Mouse (Mus musculus) forebrain, embryonic 14.5 days (tissue): Measurements from ENCODE around the gene Ubp1. TPM values are rescaled to one million over a fixed set of nuclear protein-coding genes. Genes with fewer than 3 reads are reported as not detected.

Experiments
- ATAC-seq: fragments of 200-750 bp; cut with Nextera tagmentation; 2 replicates; pipeline ENCODE4 v1.8.0; 2017; ENCODE audit warnings: mild to moderate bottlenecking, moderate library complexity
- DNase-seq: peaks from one replicate; pipeline ENCODE4 v3.0.0-alpha.2; 2015; ENCODE audit warnings: low spot score
- H3K27ac ChIP-seq: fragments of 300-500 bp; sonication (generic); 2 replicates; pipeline ENCODE4 v1.5.1; 2014; ENCODE audit warnings: low read depth, mild to moderate bottlenecking, control low read depth, low read length, moderate library complexity
- H3K27me3 ChIP-seq: fragments of 300-500 bp; sonication (generic); replicated peaks from 2 replicates; pipeline ENCODE4 v1.6.1; 2014; ENCODE audit warnings: low read length, control low read depth, mixed read lengths; ENCODE audit not compliant: control insufficient read depth, insufficient read depth
- H3K36me3 ChIP-seq: fragments of 300-500 bp; sonication (generic); 2 replicates; pipeline ENCODE4 v1.6.1; 2014; ENCODE audit warnings: low read length, control low read depth; ENCODE audit not compliant: control insufficient read depth, insufficient read depth
- H3K4me1 ChIP-seq: fragments of 300-500 bp; sonication (generic); 2 replicates; pipeline ENCODE4 v1.6.1; 2014; ENCODE audit warnings: antibody characterized with exemption, low read length, control low read depth; ENCODE audit not compliant: control insufficient read depth, insufficient read depth
- H3K4me2 ChIP-seq: fragments of 300-500 bp; sonication (generic); 2 replicates; pipeline ENCODE4 v1.6.1; 2014; ENCODE audit warnings: mild to moderate bottlenecking, control low read depth, low read length
- H3K4me3 ChIP-seq: fragments of 300-500 bp; sonication (generic); 2 replicates; pipeline ENCODE4 v1.5.1; 2014; ENCODE audit warnings: low read depth, low read length, control low read depth
- H3K9ac ChIP-seq: fragments of 300-500 bp; sonication (generic); 2 replicates; pipeline ENCODE4 v1.6.1; 2014; ENCODE audit warnings: mild to moderate bottlenecking, low read length, control low read depth, moderate library complexity
- H3K9me3 ChIP-seq: fragments of 300-500 bp; sonication (generic); replicated peaks from 2 replicates; pipeline ENCODE4 v1.6.1; 2016; ENCODE audit warnings: low read length, control low read depth, mixed read lengths; ENCODE audit not compliant: control insufficient read depth
- WGBS: fragments of 180-500 bp; shearing (Covaris S2); extraction: QIAGEN DNeasy Blood & Tissue Kit; methylation state at CpG from one replicate; pipeline ENCODE4 v1.1.7; 2014; 5-methylcytosine and 5-hydroxymethylcytosine counted together
- polyA plus RNA-seq: library from polyadenylated mRNA; unstranded; fragments of >200 nt; fragmentation: Nextera tagmentation; extraction: Ambion mirVana; gene quantifications from 2 replicates; pipeline ENCODE4 v1.2.1, GENCODE M21; 2014

Ubp1 gene
- polyA plus RNA-seq, 1 experiment from 2014 or later = 30.7 TPM

GRCm38 (mm10) chr9:113984946-113985620, 54.3 kb downstream of the Ubp1 start:
- DNase-seq (no peak), ATAC-seq (no peak)
- Histone ChIP-seq H3K27me3 (no peaks in the 10 kb centered on the region), H3K27ac (no peak overlapping the region), H3K4me3 (no peak overlapping the region), H3K9me3 (no peaks in the 10 kb centered on the region), H3K9ac (no peak overlapping the region), H3K4me2 (no peak overlapping the region), H3K4me1 (peaks cover 10% of the 10 kb centered on the region), H3K36me3 (peaks cover 22% of the 10 kb centered on the region)
- 91% methylated on average over 13 of the region's 13 CpGs for WGBS

GRCm38 (mm10) chr9:113990547-113991248, 60.0 kb downstream of the Ubp1 start:
- DNase-seq (peak; percentile 89), ATAC-seq (peak; percentile 79)
- Histone ChIP-seq H3K9ac (no peak overlapping the region), H3K36me3 (no peaks in the 10 kb centered on the region), H3K4me3 (no peak overlapping the region), H3K4me2 (peak overlapping the region; percentile 20; the same call in 1 of the 2 replicates), H3K27me3 (no peaks in the 10 kb centered on the region), H3K4me1 (no peaks in the 10 kb centered on the region), H3K9me3 (no peaks in the 10 kb centered on the region), H3K27ac (no peak overlapping the region)
- WGBS = 33% methylated on average over 18 of the region's 18 CpGs

DNA sequence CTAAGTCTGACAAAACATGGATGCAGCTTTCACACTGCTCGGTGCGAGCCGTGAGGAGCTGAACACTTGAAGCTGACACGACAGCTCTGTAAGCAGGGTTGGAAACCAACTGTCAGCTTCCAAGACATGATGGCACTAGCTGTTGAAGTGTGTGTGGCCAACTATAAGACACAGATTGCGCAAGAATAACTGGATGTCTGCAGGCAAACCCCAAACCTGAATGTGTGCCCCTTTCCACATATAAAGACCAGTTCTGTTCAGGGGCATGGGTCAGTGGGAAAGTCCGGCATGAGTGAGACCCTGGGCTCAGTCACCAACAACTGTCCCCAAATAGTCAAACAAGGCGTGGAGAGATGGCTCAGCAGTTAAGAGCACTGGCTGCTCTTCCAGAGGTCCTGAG, 62.1 kb downstream of the Ubp1 start:
- no peak for DNase-seq
- 87% methylated on average over 7 of the region's 7 CpGs for WGBS
- ATAC-seq = no peak

GRCm38 (mm10) chr9:113998311-113998710, 67.6 kb downstream of the Ubp1 start:
- H3K4me2 ChIP-seq = no peak overlapping the region
- no peak overlapping the region for H3K9ac ChIP-seq
- ATAC-seq (no peak), DNase-seq (no peak)
- H3K27me3 ChIP-seq = no peaks in the 10 kb centered on the region
- H3K9me3 ChIP-seq = 0 out of 2 replicates have a peak, but pooled peaks cover 4% of the 10 kb centered on the region
- H3K36me3 ChIP-seq = peaks cover 27% of the 10 kb centered on the region; the same call in 1 of the 2 replicates
- 54% methylated on average over 2 of the region's 2 CpGs for WGBS
- H3K27ac ChIP-seq = no peak overlapping the region
- no peaks in the 10 kb centered on the region for H3K4me1 ChIP-seq
- no peak overlapping the region for H3K4me3 ChIP-seq

More for the DNA sequence above, 62.1 kb downstream of the Ubp1 start:
- no peak overlapping the region for H3K4me3 ChIP-seq
- no peaks in the 10 kb centered on the region for H3K27me3 ChIP-seq
- no peaks in the 10 kb centered on the region for H3K9me3 ChIP-seq
- no peak overlapping the region for H3K27ac ChIP-seq
- H3K9ac ChIP-seq = no peak overlapping the region
- no peak overlapping the region for H3K4me2 ChIP-seq
- H3K4me1 ChIP-seq = no peaks in the 10 kb centered on the region
- no peaks in the 10 kb centered on the region for H3K36me3 ChIP-seq

- Histone ChIP-seq H3K9me3 (no peaks in the 10 kb centered on the region), H3K9ac (no peak overlapping the region), H3K27ac (no peak overlapping the region), H3K27me3 (no peaks in the 10 kb centered on the region), H3K4me1 (no peaks in the 10 kb centered on the region), H3K36me3 (peaks cover 4% of the 10 kb centered on the region; the same call in 1 of the 2 replicates), H3K4me2 (no peak overlapping the region), H3K4me3 (no peak overlapping the region)
- WGBS = 79% methylated on average over 9 of the region's 9 CpGs
- ATAC-seq (no peak), DNase-seq (no peak)
Measured at GRCm38 (mm10) chr9:114006801-114007200, 76.1 kb downstream of the Ubp1 start.

- Histone ChIP-seq H3K9me3 (no peaks in the 10 kb centered on the region), H3K27ac (no peak overlapping the region), H3K9ac (no peak overlapping the region), H3K36me3 (no peaks in the 10 kb centered on the region), H3K4me2 (no peak overlapping the region), H3K27me3 (no peaks in the 10 kb centered on the region), H3K4me1 (no peaks in the 10 kb centered on the region), H3K4me3 (no peak overlapping the region)
- DNase-seq (no peak), ATAC-seq (no peak)
- 94% methylated on average over 9 of the region's 9 CpGs for WGBS
Measured at GRCm38 (mm10) chr9:114007850-114008350, 77.2 kb downstream of the Ubp1 start.

GRCm38 (mm10) chr9:114009526-114009925, 78.8 kb downstream of the Ubp1 start:
- ATAC-seq = no peak
- 29% methylated on average over 5 of the region's 5 CpGs for WGBS
- Histone ChIP-seq H3K4me1 (no peaks in the 10 kb centered on the region), H3K4me3 (no peak overlapping the region), H3K36me3 (no peaks in the 10 kb centered on the region), H3K4me2 (no peak overlapping the region), H3K27me3 (no peaks in the 10 kb centered on the region), H3K9me3 (no peaks in the 10 kb centered on the region), H3K9ac (no peak overlapping the region), H3K27ac (no peak overlapping the region)
- no peak for DNase-seq

GRCm38 (mm10) chr9:114011203-114011602, 80.5 kb downstream of the Ubp1 start:
- Histone ChIP-seq H3K27ac (no peak overlapping the region), H3K4me3 (no peak overlapping the region), H3K27me3 (no peaks in the 10 kb centered on the region), H3K36me3 (no peaks in the 10 kb centered on the region), H3K9me3 (no peaks in the 10 kb centered on the region), H3K4me1 (no peaks in the 10 kb centered on the region), H3K9ac (no peak overlapping the region), H3K4me2 (no peak overlapping the region)
- 73% methylated on average over 18 of the region's 18 CpGs for WGBS
- DNase-seq (no peak), ATAC-seq (no peak)

DNA sequence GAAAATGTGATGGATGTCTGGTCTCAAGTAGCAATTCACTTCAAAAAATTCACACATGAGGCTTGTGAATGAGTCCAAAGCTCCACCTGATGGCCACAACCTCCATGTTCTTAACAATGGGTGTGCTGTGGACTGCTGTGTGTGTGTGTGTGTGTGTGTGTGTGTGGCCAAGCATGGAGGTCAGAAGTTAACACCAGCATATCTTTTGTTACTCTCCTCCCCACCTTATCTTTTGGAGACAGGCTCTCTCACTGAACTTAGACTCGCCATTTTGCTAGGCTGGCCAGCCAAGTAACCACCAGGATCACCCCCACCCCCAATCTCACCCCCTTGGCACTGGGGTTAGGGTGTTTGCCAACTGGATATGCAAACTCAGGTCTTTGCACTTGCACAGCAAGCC, 83.3 kb downstream of the Ubp1 start:
- Histone ChIP-seq H3K27ac (no peak overlapping the region), H3K4me2 (no peak overlapping the region), H3K27me3 (no peaks in the 10 kb centered on the region), H3K9me3 (no peaks in the 10 kb centered on the region), H3K4me3 (no peak overlapping the region), H3K4me1 (no peaks in the 10 kb centered on the region), H3K36me3 (no peaks in the 10 kb centered on the region), H3K9ac (no peak overlapping the region)
- DNase-seq (no peak), ATAC-seq (no peak)
- 82% methylated on average over 1 of the region's 1 CpGs for WGBS
